22 mouse cellular contexts compared by ENCODE assay signal in genomic region chr7:84642159-84642928, GRCm38 (mm10). TPM values are rescaled to one million over a fixed set of nuclear protein-coding genes. Genes with fewer than 3 reads are reported as not detected.
DNase-seq lines count a peak whose midpoint lies in the region; ATAC-seq and TF ChIP-seq lines count a peak whose summit lies in the region.
"Had no signal": no experiment of that assay in that cellular context is flagged by ENCODE, and none has a peak within 500 bp of the region (broad histone marks: within the 10 kb centered on the region; RNA-seq: fewer than 3 reads in every experiment).

No protein-coding gene starts in this region.

- no peak for ATAC-seq in midbrain, embryonic 11.5 days (ENCODE audit: low FRiP score)
- no peak for ATAC-seq in midbrain, postnatal 0 days (ENCODE audit: low FRiP score)
- ATAC-seq in kidney, embryonic 16.5 days (ENCODE audit: low FRiP score, low TSS enrichment) = peak; percentile 84
- ATAC-seq: forebrain, postnatal 0 days; hindbrain, postnatal 0 days; intestine, embryonic 16.5 days; midbrain, embryonic 15.5 days had no signal

- peak; percentile 24 for DNase-seq in kidney, adult 11 months
- DNase-seq in kidney, postnatal 4 days = no peak
- peak; percentile 33 for DNase-seq in midbrain, embryonic 11.5 days (ENCODE audit: low spot score, missing footprints)
- DNase-seq in midbrain, postnatal 0 days (ENCODE audit: low spot score) = no peak
- DNase-seq in thymus, postnatal 14 days = no peak
- DNase-seq in urinary bladder, postnatal 36 days (ENCODE audit: low spot score in 2 of 2) = no peak
- DNase-seq: cerebellum, postnatal 10 days; forebrain, postnatal 0 days; gastrocnemius, postnatal 36 days; lung, postnatal 4 days; right cerebral cortex, adult 18-20 months; right cerebral cortex, postnatal 4 days; thymus, postnatal 36 days had no signal

- H3K4me2 ChIP-seq in midbrain, embryonic 11.5 days = no peak overlapping the region
- H3K4me2 ChIP-seq in midbrain, postnatal 0 days (ENCODE audit: low read depth, low read length, poor library complexity, severe bottlenecking) = no peak overlapping the region
- no peak overlapping the region for H3K4me2 ChIP-seq in kidney, embryonic 16.5 days (replicated peaks; ENCODE audit: low read depth, low read length)
- H3K4me2 ChIP-seq: embryonic facial prominence, embryonic 12.5 days; midbrain, embryonic 15.5 days; neural tube, embryonic 13.5 days; stomach, embryonic 15.5 days had no signal

- no peaks in the 10 kb centered on the region for H3K36me3 ChIP-seq in midbrain, embryonic 11.5 days (ENCODE audit: control insufficient read depth, insufficient read depth, low read length)
- no peaks in the 10 kb centered on the region for H3K36me3 ChIP-seq in midbrain, postnatal 0 days (ENCODE audit: insufficient read depth, low read length)
- H3K36me3 ChIP-seq in kidney, embryonic 16.5 days (ENCODE audit: insufficient read depth, low read length) = no peaks in the 10 kb centered on the region
- H3K36me3 ChIP-seq: embryonic facial prominence, embryonic 12.5 days; midbrain, embryonic 15.5 days; neural tube, embryonic 13.5 days; stomach, embryonic 15.5 days had no signal

- H3K27ac ChIP-seq in midbrain, embryonic 11.5 days (ENCODE audit: low read depth, low read length) = no peak overlapping the region
- no peak overlapping the region for H3K27ac ChIP-seq in midbrain, postnatal 0 days (ENCODE audit: low read depth, low read length)
- H3K27ac ChIP-seq in kidney, embryonic 16.5 days (ENCODE audit: low read length) = 0 out of 2 replicates have a peak overlapping the region, but pooled peaks have one; percentile 56
- H3K27ac ChIP-seq: embryonic facial prominence, embryonic 12.5 days; hindbrain, postnatal 0 days; midbrain, embryonic 15.5 days; neural tube, embryonic 13.5 days; stomach, embryonic 15.5 days had no signal

- no peak overlapping the region for H3K9ac ChIP-seq in midbrain, embryonic 11.5 days (ENCODE audit: low read length)
- H3K9ac ChIP-seq in midbrain, postnatal 0 days (replicated peaks; ENCODE audit: low read length, poor library complexity, severe bottlenecking) = no peak overlapping the region
- H3K9ac ChIP-seq in kidney, embryonic 16.5 days (replicated peaks; ENCODE audit: low read length) = no peak overlapping the region
- H3K9ac ChIP-seq: embryonic facial prominence, embryonic 12.5 days; forebrain, postnatal 0 days; liver, embryonic 14.5 days; midbrain, embryonic 15.5 days; neural tube, embryonic 13.5 days; stomach, embryonic 15.5 days had no signal

- no peak overlapping the region for H3K4me3 ChIP-seq in midbrain, embryonic 11.5 days (ENCODE audit: low read depth, low read length)
- H3K4me3 ChIP-seq in midbrain, postnatal 0 days (ENCODE audit: low read depth, low read length) = no peak overlapping the region
- no peak overlapping the region for H3K4me3 ChIP-seq in kidney, embryonic 16.5 days (ENCODE audit: low read length)
- H3K4me3 ChIP-seq: embryonic facial prominence, embryonic 12.5 days; midbrain, embryonic 15.5 days; myocyte; neural tube, embryonic 13.5 days; stomach, embryonic 15.5 days had no signal

- 83% methylated on average over 6 of the region's 6 CpGs for WGBS in midbrain, embryonic 11.5 days
- 86% methylated on average over 6 of the region's 6 CpGs for WGBS in midbrain, postnatal 0 days
- WGBS in kidney, embryonic 16.5 days = 43% methylated on average over 6 of the region's 6 CpGs

- no peaks in the 10 kb centered on the region for H3K9me3 ChIP-seq in midbrain, embryonic 11.5 days (ENCODE audit: control insufficient read depth, low read length)
- no peaks in the 10 kb centered on the region for H3K9me3 ChIP-seq in midbrain, postnatal 0 days (ENCODE audit: low read length)
- no peaks in the 10 kb centered on the region for H3K9me3 ChIP-seq in kidney, embryonic 16.5 days (ENCODE audit: low read length)
- H3K9me3 ChIP-seq: embryonic facial prominence, embryonic 12.5 days; midbrain, embryonic 15.5 days; neural tube, embryonic 13.5 days; stomach, embryonic 15.5 days had no signal

- H3K27me3 ChIP-seq in midbrain, embryonic 11.5 days (ENCODE audit: control insufficient read depth, insufficient read depth, low read length) = no peaks in the 10 kb centered on the region
- no peaks in the 10 kb centered on the region for H3K27me3 ChIP-seq in midbrain, postnatal 0 days (ENCODE audit: insufficient read depth, low read length)
- no peaks in the 10 kb centered on the region for H3K27me3 ChIP-seq in kidney, embryonic 16.5 days (ENCODE audit: insufficient read depth, low read length)
- H3K27me3 ChIP-seq: embryonic facial prominence, embryonic 12.5 days; midbrain, embryonic 15.5 days; neural tube, embryonic 13.5 days; stomach, embryonic 15.5 days had no signal

- no peaks in the 10 kb centered on the region for H3K4me1 ChIP-seq in midbrain, embryonic 11.5 days (ENCODE audit: control insufficient read depth, insufficient read depth, low read length)
- no peaks in the 10 kb centered on the region for H3K4me1 ChIP-seq in midbrain, postnatal 0 days (ENCODE audit: insufficient read depth, low read length)
- peaks cover 13% of the 10 kb centered on the region for H3K4me1 ChIP-seq in kidney, embryonic 16.5 days (ENCODE audit: insufficient read depth, low read length)
- H3K4me1 ChIP-seq: embryonic facial prominence, embryonic 12.5 days; midbrain, embryonic 15.5 days; stomach, embryonic 15.5 days had no signal

- TF ChIP-seq CTCF in midbrain, postnatal 0 days (IDR thresholded peaks at IDR 0.05) = no peak

RNA-seq across cellular contexts. Expression of gene Fah, which starts 35.8 kb away (rescaled TPM):
- polyA plus RNA-seq in midbrain, embryonic 11.5 days (2014; fragmentation: Nextera tagmentation; extraction: Ambion mirVana) = 3.9 and 5.1 TPM in 2 replicates
- 17.1 and 18.0 TPM in 2 replicates for total RNA-seq in midbrain, postnatal 0 days (2014; rRNA removed)
- polyA plus RNA-seq in midbrain, postnatal 0 days (2015; fragmentation: Nextera tagmentation; extraction: Ambion mirVana) = 13.5 and 15.8 TPM in 2 replicates
- 14.9 and 17.7 TPM in 2 replicates for polyA plus RNA-seq in kidney, embryonic 16.5 days (2015; fragmentation: Nextera tagmentation; extraction: Ambion mirVana)

RNA-seq across cellular contexts. Expression of gene Zfand6, which starts 47.4 kb away (rescaled TPM):
- 245 and 246 TPM in 2 replicates for polyA plus RNA-seq in midbrain, embryonic 11.5 days (2014; fragmentation: Nextera tagmentation; extraction: Ambion mirVana)
- 73.8 and 82.5 TPM in 2 replicates for total RNA-seq in midbrain, postnatal 0 days (2014; rRNA removed)
- 112 and 114 TPM in 2 replicates for polyA plus RNA-seq in midbrain, postnatal 0 days (2015; fragmentation: Nextera tagmentation; extraction: Ambion mirVana)
- polyA plus RNA-seq in kidney, embryonic 16.5 days (2015; fragmentation: Nextera tagmentation; extraction: Ambion mirVana) = 181 and 189 TPM in 2 replicates

Comparison
In these comparisons a context has a peak if more than half of its experiments do, and no peak if none do; other contexts are left out.
1. DNase-seq: peak in kidney, adult 11 months (single experiment) and midbrain, embryonic 11.5 days (single experiment); none in kidney, postnatal 4 days (0 of 2), midbrain, postnatal 0 days (single experiment), thymus, postnatal 14 days (single experiment) and urinary bladder, postnatal 36 days (0 of 2).